Mouse (Mus musculus) lung, embryonic 14.5 days (tissue): ENCODE results near the gene Bpifa5. TPM values are rescaled to one million over a fixed set of nuclear protein-coding genes. Genes with fewer than 3 reads are reported as not detected.
"Not testable (repeated sequence)": the region's sequence is repeated elsewhere in the genome, so short reads cannot be mapped to it uniquely, and the experiment has no call there.

Experiments
- ATAC-seq: fragments of 200-750 bp; cut with Nextera tagmentation; 2 replicates; pipeline ENCODE4 v1.8.0; 2017; ENCODE audit warnings: mild to moderate bottlenecking, moderate TSS enrichment, moderate library complexity; ENCODE audit not compliant: insufficient read depth
- DNase-seq: peaks from one replicate; pipeline ENCODE4 v3.0.0-alpha.2; 2015
- H3K27ac ChIP-seq: fragments of 300-500 bp; sonication (generic); 2 replicates; pipeline ENCODE4 v1.5.1; 2014; ENCODE audit warnings: low read depth, mild to moderate bottlenecking, moderate library complexity
- H3K27me3 ChIP-seq: fragments of 300-500 bp; sonication (generic); 2 replicates; pipeline ENCODE4 v1.6.1; 2014; ENCODE audit warnings: low read length, control low read depth; ENCODE audit not compliant: insufficient read depth
- H3K36me3 ChIP-seq: fragments of 300-500 bp; sonication (generic); 2 replicates; pipeline ENCODE4 v1.6.1; 2014; ENCODE audit warnings: control low read depth; ENCODE audit not compliant: insufficient read depth
- H3K4me1 ChIP-seq: fragments of 300-500 bp; sonication (generic); 2 replicates; pipeline ENCODE4 v1.6.1; 2014; ENCODE audit warnings: antibody characterized with exemption, control low read depth; ENCODE audit not compliant: insufficient read depth
- H3K4me2 ChIP-seq: fragments of 300-500 bp; sonication (generic); 2 replicates; pipeline ENCODE4 v1.6.1; 2014; ENCODE audit warnings: mild to moderate bottlenecking
- H3K4me3 ChIP-seq: fragments of 300-500 bp; sonication (generic); 2 replicates; pipeline ENCODE4 v1.5.1; 2014; ENCODE audit warnings: low read depth, low read length
- H3K9ac ChIP-seq: fragments of 300-500 bp; sonication (generic); 2 replicates; pipeline ENCODE4 v1.6.1; 2014
- H3K9me3 ChIP-seq: fragments of 300-500 bp; sonication (generic); 2 replicates; pipeline ENCODE4 v1.6.1; 2016; ENCODE audit warnings: low read depth, low read length, control low read depth
- CTCF ChIP-seq: IDR thresholded peaks from 2 replicates; pipeline ENCODE4 v1.5.1; 2016; ENCODE audit warnings: antibody characterized with exemption, low read depth
- WGBS: fragments of 180-500 bp; shearing (Covaris S2); extraction: QIAGEN DNeasy Blood & Tissue Kit; methylation state at CpG from one replicate; pipeline ENCODE4 v1.1.7; 2014; 5-methylcytosine and 5-hydroxymethylcytosine counted together
- polyA plus RNA-seq: library from polyadenylated mRNA; unstranded; fragments of >200 nt; fragmentation: Nextera tagmentation; extraction: Ambion mirVana; gene quantifications from 2 replicates; pipeline ENCODE4 v1.2.1, GENCODE M21; 2014

Bpifa5 gene
- polyA plus RNA-seq, 1 experiment from 2014 or later = not detected

- H3K9me3 ChIP-seq = no peaks in the 10 kb centered on the region
- H3K4me2 ChIP-seq = no peak overlapping the region
- H3K4me1 ChIP-seq = no peaks in the 10 kb centered on the region; the same call in 1 of the 2 replicates
- ATAC-seq (no peak), DNase-seq (peak; percentile 4)
- no peak for TF ChIP-seq CTCF
- no peak overlapping the region for H3K4me3 ChIP-seq
- 38% methylated on average over 3 of the region's 3 CpGs for WGBS
- no peaks in the 10 kb centered on the region for H3K36me3 ChIP-seq
- no peak overlapping the region for H3K9ac ChIP-seq
- no peaks in the 10 kb centered on the region for H3K27me3 ChIP-seq
- H3K27ac ChIP-seq = no peak overlapping the region
Measured at GRCm38 (mm10) chr2:154169172-154169571, 6.8 kb downstream of the Bpifa5 start.

- H3K9me3 ChIP-seq = no peaks in the 10 kb centered on the region
- H3K27ac ChIP-seq = no peak overlapping the region
- H3K4me3 ChIP-seq = no peak overlapping the region
- ATAC-seq (no peak), DNase-seq (no peak)
- H3K4me1 ChIP-seq = no peaks in the 10 kb centered on the region; the same call in 1 of the 2 replicates
- H3K9ac ChIP-seq = no peak overlapping the region
- TF ChIP-seq CTCF = no peak
- 65% methylated on average over 6 of the region's 6 CpGs for WGBS
- H3K27me3 ChIP-seq = no peaks in the 10 kb centered on the region
- H3K4me2 ChIP-seq = no peak overlapping the region
- no peaks in the 10 kb centered on the region for H3K36me3 ChIP-seq
Measured at GRCm38 (mm10) chr2:154171621-154172020, 9.2 kb downstream of the Bpifa5 start.

GRCm38 (mm10) chr2:154173313-154173712 is 10.9 kb downstream of the Bpifa5 start:
- no peak overlapping the region for H3K4me2 ChIP-seq
- WGBS = 21% methylated on average over 1 of the region's 1 CpGs
- ATAC-seq = no peak
- H3K9ac ChIP-seq = no peak overlapping the region
- no peaks in the 10 kb centered on the region for H3K27me3 ChIP-seq
- TF ChIP-seq CTCF = peak; percentile 80
- H3K27ac ChIP-seq = no peak overlapping the region
- no peak overlapping the region for H3K4me3 ChIP-seq
- no peaks in the 10 kb centered on the region for H3K9me3 ChIP-seq
- peak; percentile 75 for DNase-seq
- no peaks in the 10 kb centered on the region; the same call in 1 of the 2 replicates for H3K4me1 ChIP-seq
- no peaks in the 10 kb centered on the region for H3K36me3 ChIP-seq

- H3K9me3 ChIP-seq, H3K4me3 ChIP-seq, H3K4me2 ChIP-seq, H3K36me3 ChIP-seq, DNase-seq, H3K27ac ChIP-seq, H3K9ac ChIP-seq, H3K27me3 ChIP-seq, H3K4me1 ChIP-seq, ATAC-seq: not testable (repeated sequence)
- WGBS = 81% methylated on average over 7 of the region's 7 CpGs
Measured at GRCm38 (mm10) chr2:154181900-154182299, 19.5 kb downstream of the Bpifa5 start.

- H3K4me2 ChIP-seq, H3K27ac ChIP-seq, H3K9ac ChIP-seq, H3K36me3 ChIP-seq, ATAC-seq, H3K4me3 ChIP-seq, H3K4me1 ChIP-seq, H3K27me3 ChIP-seq, DNase-seq, H3K9me3 ChIP-seq: not testable (repeated sequence)
- 57% methylated on average over 4 of the region's 4 CpGs for WGBS
Measured at GRCm38 (mm10) chr2:154183061-154183460, 20.7 kb downstream of the Bpifa5 start.

GRCm38 (mm10) chr2:154185319-154185718 is 22.9 kb downstream of the Bpifa5 start:
- ATAC-seq = peak; percentile 70; the same call in 1 of the 2 replicates
- Histone ChIP-seq H3K4me1 (no peaks in the 10 kb centered on the region), H3K9ac (no peak overlapping the region), H3K4me3 (no peak overlapping the region), H3K27ac (peak overlapping the region; percentile 72), H3K27me3 (no peaks in the 10 kb centered on the region), H3K9me3 (no peaks in the 10 kb centered on the region), H3K4me2 (no peak overlapping the region), H3K36me3 (no peaks in the 10 kb centered on the region)
- DNase-seq = peak; percentile 71
- no peak for TF ChIP-seq CTCF
- WGBS = 57% methylated on average over 6 of the region's 6 CpGs

- peak; percentile 65 for ATAC-seq
- H3K4me2 ChIP-seq = no peak overlapping the region
- peak; percentile 32 for DNase-seq
- no peaks in the 10 kb centered on the region for H3K27me3 ChIP-seq
- no peaks in the 10 kb centered on the region for H3K4me1 ChIP-seq
- 57% methylated on average over 3 of the region's 3 CpGs for WGBS
- H3K9ac ChIP-seq = no peak overlapping the region
- peak overlapping the region; percentile 72 for H3K27ac ChIP-seq
- H3K4me3 ChIP-seq = no peak overlapping the region
- no peak for TF ChIP-seq CTCF
- H3K9me3 ChIP-seq = no peaks in the 10 kb centered on the region
- no peaks in the 10 kb centered on the region for H3K36me3 ChIP-seq
Measured at GRCm38 (mm10) chr2:154185748-154186147, 23.3 kb downstream of the Bpifa5 start.

- Histone ChIP-seq H3K27me3 (no peaks in the 10 kb centered on the region), H3K4me1 (no peaks in the 10 kb centered on the region), H3K36me3 (no peaks in the 10 kb centered on the region), H3K9me3 (no peaks in the 10 kb centered on the region), H3K4me2 (no peak overlapping the region), H3K9ac (no peak overlapping the region), H3K27ac (no peak overlapping the region), H3K4me3 (no peak overlapping the region)
- peak; percentile 48 for TF ChIP-seq CTCF
- ATAC-seq (no peak), DNase-seq (peak; percentile 35)
- WGBS = 34% methylated on average over 5 of the region's 5 CpGs
Measured at GRCm38 (mm10) chr2:154187468-154187867, 25.1 kb downstream of the Bpifa5 start.
